ENCODE assay signal across 11 mouse cellular contexts in genomic region chr17:12162824-12163223, GRCm38 (mm10). TPM values are rescaled to one million over a fixed set of nuclear protein-coding genes. Genes with fewer than 3 reads are reported as not detected.
DNase-seq lines count a peak whose midpoint lies in the region; ATAC-seq and TF ChIP-seq lines count a peak whose summit lies in the region.
"Had no signal": no experiment of that assay in that cellular context is flagged by ENCODE, and none has a peak within 500 bp of the region (broad histone marks: within the 10 kb centered on the region; RNA-seq: fewer than 3 reads in every experiment).

No protein-coding gene starts in this region.

- TF ChIP-seq CTCF in Patski (IDR thresholded peaks at IDR 0.05): no peak

- ATAC-seq in frontal cortex, adult (ENCODE audit: low TSS enrichment): peak; percentile 44
- ATAC-seq in Patski: peak; percentile 90

- DNase-seq in frontal cortex, postnatal 14 days (ENCODE audit: low spot score in 2 of 2): no peak
- peak; percentile 32 to 56 for DNase-seq in kidney, postnatal 4 days
- no peak for DNase-seq in kidney, adult 9 months
- peak; percentile 62 for DNase-seq in Patski (ENCODE audit: low read depth, low spot score)
- DNase-seq in induced T-regulatory cell, adult 2 months (ENCODE audit: low read depth): peak; percentile 81
- no peak for DNase-seq in layer of hippocampus, postnatal 25 days (ENCODE audit: extremely low spot score in 1 of 2, low spot score in 1 of 2)
- no peak for DNase-seq in neural tube, embryonic 10.5 days (ENCODE audit: extremely low spot score, low spot score)
- DNase-seq: cerebellum, adult 11 months had no signal

- CTCF ChIA-PET in Patski (lab: Charles Lee): interaction anchor here (0.5 to 3.4 kb wide), 3 partner anchors 46 to 123 kb away, joined by 3 to 9 read pairs (median 3); no protein-coding TSS in a partner anchor

- H3K27me3 ChIP-seq in Patski: no peaks in the 10 kb centered on the region
- H3K27me3 ChIP-seq: lung, embryonic 15.5 days; stomach, embryonic 15.5 days had no signal

- in situ Hi-C loops in Patski (cut with MboI; ENCODE audit: low pct_unique_long_range_greater_than_20kb): loop anchor here (5.0 kb wide), 1 partner anchor 46 kb away; the partner anchor contains the start of gene Agpat4

- POLR2A ChIA-PET in Patski (lab: Charles Lee): no interaction called here

RNA-seq across cellular contexts. Expression of gene Agpat4, which starts 44.3 kb away (rescaled TPM):
- 44.2 TPM for polyA plus RNA-seq in Patski (2021)
- total RNA-seq in layer of hippocampus, postnatal 25 days (2021): 10 to 100 TPM; 72.5 to 74.5 TPM

Comparison
In these comparisons a context has a peak if more than half of its experiments do, and no peak if none do; other contexts are left out.
1. DNase-seq: peak in kidney, postnatal 4 days (2 of 2), Patski (single experiment) and induced T-regulatory cell, adult 2 months (single experiment); none in frontal cortex, postnatal 14 days (0 of 2), kidney, adult 9 months (single experiment), layer of hippocampus, postnatal 25 days (0 of 2) and neural tube, embryonic 10.5 days (single experiment).